Mouse (Mus musculus): Measurements from ENCODE around the gene Gpr107. TPM values are rescaled to one million over a fixed set of nuclear protein-coding genes. Genes with fewer than 3 reads are reported as not detected.

Gene Gpr107
- polyA plus RNA-seq, 1 experiment, result 27.9 TPM

GRCm38 (mm10) chr2:31111685-31112084 is 40.4 kb upstream of the Gpr107 start:
- 61% methylated on average over 6 of the region's 6 CpGs for WGBS
- Histone ChIP-seq H3K4me1 (ENCODE audit: control insufficient read depth, insufficient read depth, low read length) (peaks cover 14% of the 10 kb centered on the region), H3K4me3 (replicated peaks; ENCODE audit: control insufficient read depth, low read depth, low read length) (no peak overlapping the region), H3K27ac (ENCODE audit: control insufficient read depth, insufficient read depth, low read depth, low read length, poor library complexity) (no peak overlapping the region)
- TF ChIP-seq POLR2A (IDR thresholded peaks at IDR 0.05; ENCODE audit: borderline replicate concordance, control insufficient read depth, low read depth, low read length), result no peak
- TF ChIP-seq CTCF (IDR thresholded peaks at IDR 0.05; ENCODE audit: control insufficient read depth, insufficient read depth, low read length), result no peak

GRCm38 (mm10) chr2:31114205-31114604 is 37.9 kb upstream of the Gpr107 start:
- H3K4me3 ChIP-seq (replicated peaks; ENCODE audit: control insufficient read depth, low read depth, low read length), result no peak overlapping the region
- no peak overlapping the region for H3K27ac ChIP-seq (ENCODE audit: control insufficient read depth, insufficient read depth, low read depth, low read length, poor library complexity)
- no peak for TF ChIP-seq POLR2A (IDR thresholded peaks at IDR 0.05; ENCODE audit: borderline replicate concordance, control insufficient read depth, low read depth, low read length)
- 68% methylated on average over 2 of the region's 2 CpGs for WGBS
- H3K4me1 ChIP-seq (ENCODE audit: control insufficient read depth, insufficient read depth, low read length), result peaks cover 19% of the 10 kb centered on the region

GRCm38 (mm10) chr2:31115091-31115942 is 36.8 kb upstream of the Gpr107 start:
- 10% methylated on average over 10 of the region's 10 CpGs for WGBS
- Histone ChIP-seq H3K4me3 (replicated peaks; ENCODE audit: control insufficient read depth, low read depth, low read length) (no peak overlapping the region), H3K4me1 (ENCODE audit: control insufficient read depth, insufficient read depth, low read length) (peaks cover 17% of the 10 kb centered on the region), H3K27ac (ENCODE audit: control insufficient read depth, insufficient read depth, low read depth, low read length, poor library complexity) (peak overlapping the region; percentile 63)
- TF ChIP-seq CTCF (IDR thresholded peaks at IDR 0.05; ENCODE audit: control insufficient read depth, insufficient read depth, low read length), result no peak
- TF ChIP-seq POLR2A (IDR thresholded peaks at IDR 0.05; ENCODE audit: borderline replicate concordance, control insufficient read depth, low read depth, low read length), result no peak

DNA sequence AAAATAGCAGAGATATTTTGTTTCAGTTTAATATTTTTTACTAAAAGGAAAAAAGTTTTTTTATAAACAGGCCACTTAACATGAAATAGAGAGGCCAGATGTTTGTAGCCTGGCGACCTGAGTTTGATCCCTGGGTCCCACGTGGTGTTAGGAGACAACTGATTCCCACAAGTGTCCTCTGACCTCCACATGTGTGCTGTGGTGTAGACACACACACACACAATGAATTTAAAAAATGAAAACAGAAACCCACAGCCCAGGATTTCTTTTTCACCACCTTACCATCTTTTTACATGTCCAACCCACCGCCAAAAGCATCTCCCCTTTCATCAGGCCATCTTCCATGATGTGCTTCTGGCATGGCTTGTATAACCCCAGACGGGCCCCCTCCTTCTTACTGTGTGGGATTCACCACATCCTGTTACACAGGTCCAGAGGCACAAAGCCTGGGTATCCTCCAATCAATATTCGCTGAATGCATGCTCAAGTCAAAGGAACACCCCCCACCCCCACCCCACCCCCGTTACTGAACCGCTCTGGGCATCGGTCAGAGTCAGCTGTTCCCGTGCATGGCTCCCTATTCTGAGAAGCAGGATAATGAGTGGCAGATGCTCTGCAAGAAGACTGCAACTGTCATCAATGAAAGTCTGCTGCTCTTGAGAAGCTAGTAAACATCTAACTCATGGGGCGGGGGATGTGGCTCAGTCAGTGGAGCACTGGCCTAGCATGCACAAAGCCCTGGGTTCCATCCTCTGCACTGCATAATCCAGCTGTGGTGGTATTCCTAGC is 36.0 kb upstream of the Gpr107 start:
- H3K4me3 ChIP-seq (replicated peaks; ENCODE audit: control insufficient read depth, low read depth, low read length), result no peak overlapping the region

GRCm38 (mm10) chr2:31118211-31118610 is 33.9 kb upstream of the Gpr107 start:
- Histone ChIP-seq H3K27ac (ENCODE audit: control insufficient read depth, insufficient read depth, low read depth, low read length, poor library complexity) (no peak overlapping the region), H3K4me1 (ENCODE audit: control insufficient read depth, insufficient read depth, low read length) (peaks cover 17% of the 10 kb centered on the region), H3K4me3 (replicated peaks; ENCODE audit: control insufficient read depth, low read depth, low read length) (no peak overlapping the region)
- WGBS, result 53% methylated on average over 3 of the region's 3 CpGs
- TF ChIP-seq POLR2A (IDR thresholded peaks at IDR 0.05; ENCODE audit: borderline replicate concordance, control insufficient read depth, low read depth, low read length) (no peak), CTCF (IDR thresholded peaks at IDR 0.05; ENCODE audit: control insufficient read depth, insufficient read depth, low read length) (no peak)

More for the DNA sequence above, 36.0 kb upstream of the Gpr107 start:
- no peak overlapping the region; the same call in 1 of the 2 replicates for H3K27ac ChIP-seq (ENCODE audit: control insufficient read depth, insufficient read depth, low read depth, low read length, poor library complexity)
- H3K4me1 ChIP-seq (ENCODE audit: control insufficient read depth, insufficient read depth, low read length), result peaks cover 17% of the 10 kb centered on the region
- 13% methylated on average over 10 of the region's 10 CpGs for WGBS
- TF ChIP-seq CTCF (IDR thresholded peaks at IDR 0.05; ENCODE audit: control insufficient read depth, insufficient read depth, low read length), result no peak
- TF ChIP-seq POLR2A (IDR thresholded peaks at IDR 0.05; ENCODE audit: borderline replicate concordance, control insufficient read depth, low read depth, low read length), result no peak

DNA sequence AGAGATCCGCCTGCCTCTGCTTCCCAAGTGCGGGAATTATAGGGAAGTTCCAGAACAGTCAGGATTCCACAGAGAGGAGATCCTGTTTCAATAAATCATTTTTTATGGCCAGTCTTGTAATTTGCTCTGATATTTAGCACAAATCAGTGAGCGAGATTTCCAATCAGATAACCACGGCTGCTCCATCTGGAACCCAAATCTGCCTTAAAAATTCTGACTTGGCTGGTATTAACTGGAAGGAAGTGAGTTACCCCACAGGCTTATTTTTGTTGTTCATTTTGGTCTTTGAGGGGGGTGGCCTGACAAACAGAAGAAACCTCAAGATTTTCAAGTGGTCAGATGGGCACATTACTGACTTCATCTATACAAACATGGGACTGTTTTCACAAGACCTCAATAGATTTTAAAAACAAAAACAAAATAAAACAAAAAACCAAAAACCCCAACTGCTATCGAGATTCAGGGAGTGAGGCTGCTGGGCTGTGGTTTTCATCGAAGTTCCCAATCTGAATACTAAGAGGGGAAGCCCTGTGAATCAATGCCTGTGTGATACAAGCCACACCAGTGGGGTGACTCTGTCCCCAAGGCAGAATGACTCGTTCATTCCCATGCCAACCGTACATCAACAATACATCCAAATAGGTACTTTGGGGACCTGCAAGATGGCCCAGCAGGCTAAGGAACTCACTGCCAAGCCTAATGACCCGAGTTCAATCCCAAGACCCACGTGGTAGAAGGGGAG is 33.3 kb upstream of the Gpr107 start:
- WGBS, result 45% methylated on average over 10 of the region's 10 CpGs
- TF ChIP-seq POLR2A (IDR thresholded peaks at IDR 0.05; ENCODE audit: borderline replicate concordance, control insufficient read depth, low read depth, low read length) (no peak), CTCF (IDR thresholded peaks at IDR 0.05; ENCODE audit: control insufficient read depth, insufficient read depth, low read length) (no peak)
- Histone ChIP-seq H3K4me1 (ENCODE audit: control insufficient read depth, insufficient read depth, low read length) (peaks cover 17% of the 10 kb centered on the region), H3K4me3 (replicated peaks; ENCODE audit: control insufficient read depth, low read depth, low read length) (no peak overlapping the region), H3K27ac (ENCODE audit: control insufficient read depth, insufficient read depth, low read depth, low read length, poor library complexity) (no peak overlapping the region)

GRCm38 (mm10) chr2:31119795-31120194 is 32.3 kb upstream of the Gpr107 start:
- Histone ChIP-seq H3K27ac (ENCODE audit: control insufficient read depth, insufficient read depth, low read depth, low read length, poor library complexity) (no peak overlapping the region), H3K4me3 (replicated peaks; ENCODE audit: control insufficient read depth, low read depth, low read length) (no peak overlapping the region), H3K4me1 (ENCODE audit: control insufficient read depth, insufficient read depth, low read length) (peaks cover 15% of the 10 kb centered on the region)
- TF ChIP-seq CTCF (IDR thresholded peaks at IDR 0.05; ENCODE audit: control insufficient read depth, insufficient read depth, low read length) (no peak), POLR2A (IDR thresholded peaks at IDR 0.05; ENCODE audit: borderline replicate concordance, control insufficient read depth, low read depth, low read length) (no peak)
- 80% methylated on average over 13 of the region's 13 CpGs for WGBS

Measured in bone marrow, adult 2 months (tissue).